Mouse (Mus musculus) heart, embryonic 15.5 days (tissue): ENCODE measurements at regions not wholly inside any gene's neighbourhood (a gene's known extent, or its start where the extent isn't known, plus 50 kb on each side); places are given as distances from the start of the nearest gene placed in this dataset.

Experiments used
- ATAC-seq: fragments of 200-750 bp; cut with Nextera tagmentation; replicated peaks from 2 replicates; pipeline ENCODE4 v1.8.0; 2017; ENCODE audit warnings: low read depth, moderate TSS enrichment; ENCODE audit not compliant: insufficient number of reproducible peaks, insufficient read depth, low FRiP score
- H3K27ac ChIP-seq: fragments of 300-500 bp; sonication (generic); 2 replicates; pipeline ENCODE4 v1.5.1; 2015; ENCODE audit warnings: mild to moderate bottlenecking, inconsistent platforms
- H3K27me3 ChIP-seq: fragments of 300-500 bp; sonication (generic); 2 replicates; pipeline ENCODE4 v1.6.1; 2015; ENCODE audit warnings: inconsistent platforms
- H3K36me3 ChIP-seq: fragments of 300-500 bp; sonication (generic); 2 replicates; pipeline ENCODE4 v1.6.1; 2015; ENCODE audit warnings: mild to moderate bottlenecking, inconsistent platforms
- H3K4me1 ChIP-seq: fragments of 300-500 bp; sonication (generic); replicated peaks from 2 replicates; pipeline ENCODE4 v1.6.1; 2015; ENCODE audit warnings: inconsistent platforms
- H3K4me2 ChIP-seq: fragments of 300-500 bp; sonication (generic); 2 replicates; pipeline ENCODE4 v1.6.1; 2015; ENCODE audit warnings: inconsistent platforms, mild to moderate bottlenecking, moderate library complexity
- H3K4me3 ChIP-seq: fragments of 300-500 bp; sonication (generic); 2 replicates; pipeline ENCODE4 v1.5.1; 2015; ENCODE audit warnings: mild to moderate bottlenecking, inconsistent platforms
- H3K9ac ChIP-seq: fragments of 300-500 bp; sonication (generic); 2 replicates; pipeline ENCODE4 v1.6.1; 2015; ENCODE audit warnings: mild to moderate bottlenecking, inconsistent platforms
- H3K9me3 ChIP-seq: fragments of 300-500 bp; sonication (generic); replicated peaks from 2 replicates; pipeline ENCODE4 v1.6.1; 2016; ENCODE audit warnings: inconsistent platforms
- WGBS: fragments of 180-500 bp; shearing (Covaris S2); methylation state at CpG from one replicate; pipeline ENCODE4 v1.1.7; 2015; ENCODE audit warnings: mixed read lengths; 5-methylcytosine and 5-hydroxymethylcytosine counted together

- Histone ChIP-seq H3K4me2 (peak overlapping the region; percentile 44), H3K9ac (no peak overlapping the region), H3K36me3 (no peaks in the 10 kb centered on the region), H3K27me3 (no peaks in the 10 kb centered on the region), H3K9me3 (no peaks in the 10 kb centered on the region), H3K4me1 (no peaks in the 10 kb centered on the region), H3K27ac (no peak overlapping the region), H3K4me3 (no peak overlapping the region; the same call in 1 of the 2 replicates)
- 30% methylated on average over 12 of the region's 12 CpGs for WGBS
- no peak for ATAC-seq
Observed at GRCm38 (mm10) chr4:127549581-127549980, 191.6 kb upstream of the Gjb5 start.

GRCm38 (mm10) chr4:127549018-127549417 lies 191.0 kb upstream of the Gjb5 start:
- ATAC-seq, result no peak
- Histone ChIP-seq H3K27ac (no peak overlapping the region), H3K4me1 (no peaks in the 10 kb centered on the region), H3K27me3 (no peaks in the 10 kb centered on the region), H3K4me2 (no peak overlapping the region; the same call in 1 of the 2 replicates), H3K36me3 (no peaks in the 10 kb centered on the region), H3K9me3 (no peaks in the 10 kb centered on the region), H3K4me3 (no peak overlapping the region), H3K9ac (no peak overlapping the region)
- WGBS, result 68% methylated on average over 6 of the region's 6 CpGs

DNA sequence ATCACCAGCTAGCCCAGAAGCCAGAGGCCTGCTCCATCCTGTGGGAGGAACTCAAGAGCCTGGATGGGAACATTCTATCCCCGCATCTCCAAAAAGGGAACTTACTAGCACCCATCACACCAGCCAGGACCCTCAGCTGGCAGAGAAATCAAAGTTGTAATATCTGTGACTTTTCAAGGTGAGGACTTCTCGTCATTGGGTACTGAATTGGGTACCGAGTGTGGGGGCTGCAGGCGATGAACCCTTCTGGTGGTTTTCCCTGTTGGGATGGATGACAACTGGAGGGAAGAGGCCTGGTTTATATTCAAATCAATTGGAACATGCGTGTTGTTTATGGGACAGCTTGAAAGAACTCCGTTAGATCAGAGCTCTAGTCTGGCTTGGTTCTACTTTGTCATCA lies 187.1 kb upstream of the Gjb5 start:
- H3K4me1 ChIP-seq, result no peaks in the 10 kb centered on the region
- H3K27me3 ChIP-seq, result no peaks in the 10 kb centered on the region
- H3K9ac ChIP-seq, result no peak overlapping the region
- H3K9me3 ChIP-seq, result no peaks in the 10 kb centered on the region
- ATAC-seq, result no peak
- no peak overlapping the region for H3K4me3 ChIP-seq
- no peak overlapping the region for H3K27ac ChIP-seq
- WGBS, result 86% methylated on average over 6 of the region's 6 CpGs
- H3K4me2 ChIP-seq, result no peak overlapping the region
- H3K36me3 ChIP-seq, result no peaks in the 10 kb centered on the region

DNA sequence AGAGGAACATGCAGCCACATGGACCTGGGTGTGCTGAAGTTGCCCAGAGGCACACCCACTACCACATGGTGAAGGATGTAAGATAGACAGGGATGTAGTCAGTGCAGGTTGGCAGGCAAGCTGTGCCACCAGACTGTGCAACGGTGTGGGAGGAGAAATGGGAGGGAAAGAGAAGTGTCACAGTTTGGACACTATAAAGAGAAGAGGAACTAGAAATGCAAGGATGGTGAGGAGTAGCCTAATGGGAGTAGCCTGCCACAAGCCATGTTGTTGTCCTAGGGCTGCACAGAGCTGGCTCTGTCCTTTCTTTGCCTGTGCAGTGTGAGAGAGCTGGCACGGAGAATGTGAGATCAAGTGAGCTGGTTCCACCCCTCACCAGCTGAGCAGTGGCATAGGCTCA lies 185.3 kb upstream of the Gjb5 start:
- no peak overlapping the region for H3K4me3 ChIP-seq
- no peak overlapping the region for H3K9ac ChIP-seq
- H3K36me3 ChIP-seq, result no peaks in the 10 kb centered on the region
- H3K4me1 ChIP-seq, result no peaks in the 10 kb centered on the region
- H3K27me3 ChIP-seq, result no peaks in the 10 kb centered on the region
- H3K27ac ChIP-seq, result no peak overlapping the region
- ATAC-seq, result no peak
- H3K9me3 ChIP-seq, result no peaks in the 10 kb centered on the region
- H3K4me2 ChIP-seq, result no peak overlapping the region
- WGBS, result 82% methylated on average over 2 of the region's 2 CpGs

- no peaks in the 10 kb centered on the region for H3K27me3 ChIP-seq
- no peak overlapping the region for H3K27ac ChIP-seq
- H3K4me2 ChIP-seq, result no peak overlapping the region
- H3K4me3 ChIP-seq, result no peak overlapping the region
- no peaks in the 10 kb centered on the region for H3K36me3 ChIP-seq
- no peak overlapping the region for H3K9ac ChIP-seq
- H3K9me3 ChIP-seq, result no peaks in the 10 kb centered on the region
- ATAC-seq, result no peak
- H3K4me1 ChIP-seq, result no peaks in the 10 kb centered on the region
- WGBS, result 68% methylated on average over 4 of the region's 4 CpGs
Observed at GRCm38 (mm10) chr4:127542771-127543170, 184.8 kb upstream of the Gjb5 start.

DNA sequence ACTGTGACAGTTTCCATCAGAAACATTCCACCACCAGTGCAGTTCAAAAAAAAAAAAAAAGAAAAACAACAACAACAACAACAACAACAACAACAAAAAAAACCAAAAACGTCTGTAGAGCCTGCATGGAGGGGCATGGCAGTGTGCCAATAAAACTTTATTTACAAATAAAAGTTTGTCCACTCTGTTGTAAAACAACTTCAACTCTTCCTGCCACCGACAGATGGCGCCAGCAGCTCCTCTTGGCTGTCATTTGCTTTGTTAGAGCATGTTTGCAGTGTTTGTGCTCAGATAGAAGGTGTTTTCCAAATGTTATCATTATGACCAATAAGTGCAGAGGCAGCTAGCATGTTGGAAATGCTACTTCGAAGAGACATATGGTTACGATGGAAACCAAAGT lies 179.0 kb upstream of the Gjb5 start:
- ATAC-seq, result no peak
- Histone ChIP-seq H3K4me3 (no peak overlapping the region), H3K27ac (no peak overlapping the region), H3K36me3 (no peaks in the 10 kb centered on the region), H3K27me3 (no peaks in the 10 kb centered on the region), H3K9ac (no peak overlapping the region), H3K4me2 (no peak overlapping the region), H3K4me1 (no peaks in the 10 kb centered on the region), H3K9me3 (no peaks in the 10 kb centered on the region)
- 44% methylated on average over 5 of the region's 5 CpGs for WGBS

DNA sequence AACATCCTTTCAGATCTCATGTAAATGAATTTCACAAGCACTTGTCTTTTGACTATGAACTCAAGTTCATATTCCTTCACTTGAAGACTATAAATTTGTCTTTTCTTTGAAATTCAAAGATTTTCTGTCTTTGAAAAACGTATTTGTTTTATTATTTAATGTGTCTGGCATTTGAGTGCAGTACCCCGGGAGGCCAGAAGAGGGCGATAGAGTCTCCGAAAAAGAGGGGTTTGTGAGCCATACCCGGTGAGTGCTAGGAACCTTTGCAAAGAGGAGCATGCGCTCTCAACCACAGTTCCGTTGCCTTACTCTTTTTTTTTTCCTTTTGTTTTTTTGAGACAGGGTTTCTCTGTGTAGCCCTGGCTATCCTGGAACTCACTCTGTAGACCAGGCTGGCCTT lies 177.6 kb upstream of the Gjb5 start:
- no peak overlapping the region for H3K4me3 ChIP-seq
- 76% methylated on average over 7 of the region's 7 CpGs for WGBS
- H3K27ac ChIP-seq, result no peak overlapping the region
- H3K4me1 ChIP-seq, result no peaks in the 10 kb centered on the region
- H3K9me3 ChIP-seq, result no peaks in the 10 kb centered on the region
- H3K27me3 ChIP-seq, result no peaks in the 10 kb centered on the region
- no peak overlapping the region for H3K9ac ChIP-seq
- no peak for ATAC-seq
- H3K36me3 ChIP-seq, result no peaks in the 10 kb centered on the region
- no peak overlapping the region for H3K4me2 ChIP-seq

GRCm38 (mm10) chr4:127534411-127534810 lies 176.4 kb upstream of the Gjb5 start:
- Histone ChIP-seq H3K4me1 (no peaks in the 10 kb centered on the region), H3K4me2 (no peak overlapping the region), H3K27me3 (no peaks in the 10 kb centered on the region), H3K9ac (no peak overlapping the region), H3K27ac (no peak overlapping the region), H3K36me3 (no peaks in the 10 kb centered on the region), H3K4me3 (no peak overlapping the region), H3K9me3 (no peaks in the 10 kb centered on the region)
- 90% methylated on average over 3 of the region's 3 CpGs for WGBS
- no peak for ATAC-seq

DNA sequence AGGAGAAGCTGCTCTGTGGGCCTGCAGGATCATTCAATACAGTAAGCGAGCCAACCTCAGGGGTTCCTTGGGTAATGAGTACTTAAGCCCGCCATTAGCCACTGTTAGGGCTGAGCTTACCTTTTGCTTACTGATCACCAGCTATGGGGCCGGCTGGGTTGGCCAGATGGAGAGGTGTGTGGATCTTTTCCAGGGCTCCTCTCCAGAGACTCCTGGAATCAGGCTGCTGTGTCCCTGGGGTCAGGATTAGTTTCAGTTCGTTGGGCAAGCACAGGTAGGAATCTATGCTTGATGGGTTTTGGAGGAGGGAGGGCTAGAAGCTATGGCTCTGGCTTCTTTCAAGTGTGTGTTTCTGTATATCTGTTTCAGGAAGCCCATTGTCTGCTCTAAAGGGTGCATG lies 175.7 kb upstream of the Gjb5 start:
- H3K4me2 ChIP-seq, result no peak overlapping the region
- no peak overlapping the region for H3K9ac ChIP-seq
- no peaks in the 10 kb centered on the region for H3K27me3 ChIP-seq
- WGBS, result 66% methylated on average over 4 of the region's 4 CpGs
- no peaks in the 10 kb centered on the region for H3K9me3 ChIP-seq
- H3K4me3 ChIP-seq, result no peak overlapping the region
- H3K36me3 ChIP-seq, result no peaks in the 10 kb centered on the region
- no peak for ATAC-seq
- no peaks in the 10 kb centered on the region for H3K4me1 ChIP-seq
- no peak overlapping the region for H3K27ac ChIP-seq

DNA sequence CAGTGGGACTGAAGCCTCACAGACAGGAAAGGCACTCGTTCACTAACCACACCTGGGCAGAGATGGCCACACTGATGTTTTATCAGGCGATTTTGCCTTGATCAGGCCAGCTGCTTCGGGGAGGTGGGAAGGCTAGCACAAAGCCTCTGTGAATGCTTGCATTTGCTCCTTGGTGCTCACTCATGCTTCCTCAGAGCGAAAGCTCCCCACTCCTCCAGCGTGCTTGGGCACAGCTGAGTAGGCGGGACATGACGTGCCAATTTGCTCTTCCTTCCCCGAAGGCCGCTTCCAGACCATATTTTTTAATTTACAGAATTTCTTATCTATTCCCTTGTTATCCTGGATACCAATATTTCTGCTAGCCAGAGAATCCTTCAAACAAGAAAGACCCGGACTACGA lies 172.8 kb upstream of the Gjb5 start:
- 81% methylated on average over 11 of the region's 11 CpGs for WGBS
- Histone ChIP-seq H3K9ac (no peak overlapping the region), H3K27me3 (no peaks in the 10 kb centered on the region), H3K36me3 (no peaks in the 10 kb centered on the region), H3K4me1 (no peaks in the 10 kb centered on the region), H3K4me3 (no peak overlapping the region), H3K9me3 (no peaks in the 10 kb centered on the region), H3K27ac (no peak overlapping the region), H3K4me2 (no peak overlapping the region)
- no peak for ATAC-seq

DNA sequence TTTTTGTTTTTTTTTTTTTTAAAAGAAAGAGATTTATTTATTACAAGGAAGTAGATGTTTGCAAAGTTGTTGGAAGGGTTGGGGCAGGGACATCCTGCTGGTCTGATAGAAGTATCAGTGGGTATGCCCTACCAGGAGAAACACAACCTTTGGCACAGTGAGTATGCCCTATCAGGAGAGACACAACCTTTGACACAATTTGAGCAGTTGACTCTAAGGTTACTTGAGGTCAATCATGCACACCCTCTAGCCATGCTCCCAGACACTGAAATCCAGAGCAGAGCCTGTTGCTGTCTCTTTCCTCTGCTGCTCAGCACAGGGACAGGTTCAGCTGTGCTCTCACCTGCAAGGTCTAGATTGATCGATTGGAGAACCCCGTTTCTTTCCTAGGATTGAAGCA lies 164.2 kb upstream of the Gjb5 start:
- H3K9me3 ChIP-seq, result no peaks in the 10 kb centered on the region
- no peak overlapping the region for H3K4me3 ChIP-seq
- 80% methylated on average over 2 of the region's 2 CpGs for WGBS
- H3K27me3 ChIP-seq, result no peaks in the 10 kb centered on the region
- ATAC-seq, result no peak
- H3K36me3 ChIP-seq, result no peaks in the 10 kb centered on the region
- H3K27ac ChIP-seq, result no peak overlapping the region
- no peaks in the 10 kb centered on the region for H3K4me1 ChIP-seq
- no peak overlapping the region for H3K4me2 ChIP-seq
- H3K9ac ChIP-seq, result no peak overlapping the region

DNA sequence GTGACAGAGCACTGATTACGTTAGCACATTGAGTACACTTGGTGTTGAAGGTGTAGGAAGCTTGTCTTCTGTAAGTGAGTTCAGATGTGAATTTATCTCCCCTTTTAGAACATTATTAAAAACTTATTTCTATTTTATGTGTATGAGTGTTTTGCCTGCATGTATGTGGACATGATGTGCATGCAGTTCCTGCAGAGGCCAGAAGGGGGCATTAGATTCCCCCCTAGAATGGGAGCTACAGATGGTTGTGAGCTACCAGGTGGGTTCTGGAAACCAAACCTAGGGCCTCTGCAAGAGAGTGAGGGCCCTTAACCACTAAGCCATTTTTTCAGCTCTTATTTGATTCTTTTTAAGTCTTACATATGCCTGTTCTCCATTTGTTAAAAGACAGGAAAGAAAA lies 160.0 kb upstream of the Gjb5 start:
- H3K36me3 ChIP-seq, result no peaks in the 10 kb centered on the region
- H3K4me1 ChIP-seq, result no peaks in the 10 kb centered on the region
- H3K9me3 ChIP-seq, result no peaks in the 10 kb centered on the region
- H3K4me2 ChIP-seq, result no peak overlapping the region
- H3K4me3 ChIP-seq, result no peak overlapping the region
- no peak overlapping the region for H3K27ac ChIP-seq
- H3K9ac ChIP-seq, result no peak overlapping the region
- H3K27me3 ChIP-seq, result no peaks in the 10 kb centered on the region
- 87% methylated on average over 1 of the region's 1 CpGs for WGBS
- ATAC-seq, result no peak

- Histone ChIP-seq H3K4me1 (no peaks in the 10 kb centered on the region), H3K4me3 (no peak overlapping the region), H3K27ac (no peak overlapping the region), H3K9me3 (no peaks in the 10 kb centered on the region), H3K36me3 (no peaks in the 10 kb centered on the region), H3K4me2 (no peak overlapping the region), H3K9ac (no peak overlapping the region), H3K27me3 (no peaks in the 10 kb centered on the region)
- ATAC-seq, result no peak
- 73% methylated on average over 7 of the region's 7 CpGs for WGBS
Observed at GRCm38 (mm10) chr4:127517539-127517938, 159.6 kb upstream of the Gjb5 start.
